Mouse (Mus musculus) lung, adult 2 months (tissue): ENCODE results near the gene Trim80. TPM values are rescaled to one million over a fixed set of nuclear protein-coding genes. Genes with fewer than 3 reads are reported as not detected.
A peak's percentile ranks its signal among the peaks of the same experiment; 100 is the strongest.
"Not testable (repeated sequence)": the region's sequence is repeated elsewhere in the genome, so short reads cannot be mapped to it uniquely, and the experiment has no call there.

Experiments used
- DNase-seq: peaks from one replicate; pipeline ENCODE4 v3.0.0; 2022
- H3K4me1 ChIP-seq: fragments of 200-500 bp; 2 replicates; pipeline ENCODE4 v1.6.1; 2011; ENCODE audit warnings: low read length; ENCODE audit not compliant: control insufficient read depth, insufficient read depth
- H3K4me3 ChIP-seq: fragments of 200-500 bp; replicated peaks from 2 replicates; pipeline ENCODE3; 2011; ENCODE audit warnings: low read depth, mild to moderate bottlenecking, control low read depth, low read length; ENCODE audit errors: extremely low read depth
- CTCF ChIP-seq: fragments of 200-500 bp; IDR thresholded peaks from 2 replicates; pipeline ENCODE4 v1.5.1; 2011; ENCODE audit warnings: mild to moderate bottlenecking, low read length, control low read depth; ENCODE audit not compliant: insufficient read depth
- POLR2A ChIP-seq: fragments of 200-500 bp; IDR thresholded peaks from 2 replicates; pipeline ENCODE4 v1.6.1; 2011; ENCODE audit warnings: low read depth, mild to moderate bottlenecking, control low read depth, low read length, borderline replicate concordance; ENCODE audit errors: extremely low read depth
- WGBS: fragments of 180-500 bp; shearing (Covaris S2); methylation state at CpG from one replicate; pipeline ENCODE4 v1.1.7; 2018; 5-methylcytosine and 5-hydroxymethylcytosine counted together
- polyA plus RNA-seq: library from polyadenylated mRNA; depleted of rRNA; stranded (reverse); fragments of >200 nt; gene quantifications from 2 replicates; pipeline ENCODE4 v1.2.3, GENCODE M21; 2012

Trim80 gene
- polyA plus RNA-seq, 1 experiment, result 0.13 TPM

DNA sequence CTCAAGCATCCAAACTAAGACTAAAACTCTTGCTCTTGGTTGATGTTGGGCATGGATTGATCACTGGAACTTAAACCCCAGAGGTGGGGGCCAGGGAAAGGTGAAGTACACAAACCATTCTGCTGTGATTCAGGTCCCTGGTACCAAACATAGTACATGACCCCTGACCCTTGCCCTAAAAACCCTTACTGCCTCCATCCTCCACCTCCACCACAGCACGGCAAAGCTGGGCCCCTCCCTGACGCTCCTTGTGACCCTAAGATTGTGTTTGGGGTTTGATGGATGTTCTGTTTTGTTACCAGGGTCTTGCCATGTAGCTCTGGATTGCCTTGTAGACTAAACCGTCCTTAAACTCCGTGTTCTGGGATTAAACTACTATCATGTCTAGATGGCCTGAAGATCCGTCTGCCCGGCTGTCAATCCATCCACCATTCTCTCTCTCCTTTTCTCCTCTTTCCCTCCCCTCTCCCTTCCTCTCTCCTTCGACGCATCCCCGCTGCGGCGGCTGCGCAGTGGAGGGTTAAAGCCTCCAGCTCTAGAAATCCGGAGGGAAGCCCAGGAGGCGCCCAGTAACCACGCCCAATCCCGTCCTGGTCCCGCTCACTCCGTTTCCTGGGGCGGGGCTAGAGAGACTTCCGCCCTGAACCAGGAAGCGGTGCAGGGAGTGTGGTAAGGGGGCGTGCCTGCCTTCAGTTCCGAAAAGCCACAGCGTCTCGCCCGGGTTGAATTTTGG is 34.8 kb downstream of the Trim80 start, which contains the start of gene Armc7:
Armc7 (plus strand) TSS at position 643 of the 733 bp plus-strand sequence.
- TF ChIP-seq POLR2A, result peak; percentile 59; the same call in 1 of the 2 replicates
- TF ChIP-seq CTCF, result no peak
- H3K4me3 ChIP-seq, result peak within 1 kb of the TSS; percentile 98
- 1% methylated on average over 26 of the region's 26 CpGs for WGBS
- DNase-seq, result peak; percentile 94
- peaks cover 12% of the 10 kb centered on the region for H3K4me1 ChIP-seq

DNA sequence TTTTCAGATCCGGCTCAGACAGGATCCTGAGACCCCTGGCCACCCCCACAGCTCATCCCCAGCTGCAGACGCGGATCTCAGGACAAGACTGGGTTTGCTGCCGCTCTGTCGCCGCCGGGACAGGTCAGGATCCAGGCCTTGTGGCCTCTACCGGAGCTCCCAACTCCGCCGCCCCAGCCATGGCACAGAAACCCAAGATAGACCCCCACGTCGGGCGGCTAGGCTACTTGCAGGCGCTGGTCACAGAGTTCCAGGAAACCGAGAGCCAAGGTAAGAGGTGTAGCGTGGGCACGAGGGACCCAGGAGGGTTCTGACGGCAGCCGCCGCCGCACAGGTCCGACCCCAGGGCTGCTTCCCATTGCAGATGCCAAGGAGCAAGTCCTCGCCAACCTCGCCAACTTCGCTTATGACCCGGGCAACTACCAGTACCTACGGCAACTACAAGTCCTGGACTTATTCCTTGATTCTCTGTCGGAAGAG is 35.5 kb downstream of the Trim80 start:
- no peak for DNase-seq
- WGBS, result 2% methylated on average over 28 of the region's 28 CpGs
- Histone ChIP-seq H3K4me3 (peak overlapping the region; percentile 98), H3K4me1 (peaks cover 12% of the 10 kb centered on the region)
- TF ChIP-seq POLR2A (no peak), CTCF (no peak)

DNA sequence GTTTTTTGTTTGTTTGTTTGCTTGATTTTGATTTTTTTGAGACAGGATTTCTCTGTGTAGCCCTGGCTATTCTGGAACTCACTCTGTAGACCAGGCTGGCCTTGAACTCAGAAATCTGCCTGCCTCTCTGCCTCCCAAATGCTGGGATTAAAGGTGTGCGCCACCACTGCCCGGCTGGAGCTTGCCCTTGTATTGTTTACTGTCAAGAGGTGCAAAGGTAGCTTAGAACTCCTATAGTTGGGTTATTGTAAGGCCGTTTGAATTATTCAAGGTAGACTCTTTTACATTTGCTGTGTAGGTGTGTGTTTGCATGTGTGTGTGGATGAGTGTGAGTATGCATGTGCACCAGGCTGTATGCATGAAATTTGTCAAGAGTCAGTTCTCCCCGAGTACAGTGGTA is 36.3 kb downstream of the Trim80 start:
- H3K4me3 ChIP-seq, DNase-seq: not testable (repeated sequence)
- WGBS, result 74% methylated on average over 4 of the region's 4 CpGs
- H3K4me1 ChIP-seq, result peaks cover 12% of the 10 kb centered on the region

DNA sequence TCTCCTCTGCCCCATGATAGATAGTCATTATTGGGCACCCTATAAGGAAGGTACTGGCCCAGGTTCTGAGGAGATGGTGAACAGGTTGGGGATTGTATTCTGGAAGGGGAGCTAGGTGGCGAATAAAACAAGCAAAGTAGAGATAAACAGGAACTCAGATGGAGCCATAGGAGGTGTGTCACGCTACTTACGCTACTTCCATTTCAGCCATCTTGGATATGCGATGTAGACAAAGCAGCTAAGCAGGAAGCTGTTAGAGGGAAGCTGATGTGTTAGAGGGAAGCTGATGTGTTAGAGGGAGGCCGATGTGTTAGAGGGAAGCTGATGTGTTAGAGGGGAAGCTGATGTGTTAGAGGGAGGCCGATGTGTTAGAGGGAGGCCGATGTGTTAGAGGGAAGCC is 37.0 kb downstream of the Trim80 start:
- 59% methylated on average over 7 of the region's 7 CpGs for WGBS
- not testable (repeated sequence) for H3K4me3 ChIP-seq, DNase-seq
- peaks cover 12% of the 10 kb centered on the region for H3K4me1 ChIP-seq

DNA sequence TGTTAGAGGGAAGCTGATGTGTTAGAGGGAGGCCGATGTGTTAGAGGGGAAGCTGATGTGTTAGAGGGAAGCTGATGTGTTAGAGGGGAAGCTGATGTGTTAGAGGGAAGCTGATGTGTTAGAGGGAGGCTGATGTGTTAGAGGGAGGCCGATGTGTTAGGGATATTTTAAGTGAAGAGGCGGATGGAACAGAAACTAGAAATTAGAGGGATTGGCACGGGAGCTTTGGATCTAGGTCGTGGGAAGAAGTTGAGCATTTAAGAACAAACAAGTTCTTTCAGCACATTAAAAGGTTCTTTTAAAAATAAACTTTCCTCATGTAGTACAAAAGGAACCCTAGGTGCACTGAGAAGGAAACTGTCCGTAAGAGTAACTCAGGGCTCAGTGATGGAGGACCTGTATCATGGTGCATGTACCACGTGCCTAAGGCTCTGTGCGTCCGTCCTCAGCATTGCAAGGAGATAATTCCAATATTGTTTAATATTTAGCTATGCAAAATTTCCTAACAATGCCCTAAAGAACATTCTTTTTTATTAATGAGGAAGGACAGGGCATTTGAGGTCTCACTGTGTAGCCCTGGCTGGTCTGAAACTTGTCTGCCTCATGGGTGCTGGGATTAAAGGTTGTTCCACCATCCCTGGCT is 38.1 kb downstream of the Trim80 start:
- no peak overlapping the region for H3K4me3 ChIP-seq
- TF ChIP-seq POLR2A (no peak), CTCF (no peak)
- 76% methylated on average over 9 of the region's 9 CpGs for WGBS

DNA sequence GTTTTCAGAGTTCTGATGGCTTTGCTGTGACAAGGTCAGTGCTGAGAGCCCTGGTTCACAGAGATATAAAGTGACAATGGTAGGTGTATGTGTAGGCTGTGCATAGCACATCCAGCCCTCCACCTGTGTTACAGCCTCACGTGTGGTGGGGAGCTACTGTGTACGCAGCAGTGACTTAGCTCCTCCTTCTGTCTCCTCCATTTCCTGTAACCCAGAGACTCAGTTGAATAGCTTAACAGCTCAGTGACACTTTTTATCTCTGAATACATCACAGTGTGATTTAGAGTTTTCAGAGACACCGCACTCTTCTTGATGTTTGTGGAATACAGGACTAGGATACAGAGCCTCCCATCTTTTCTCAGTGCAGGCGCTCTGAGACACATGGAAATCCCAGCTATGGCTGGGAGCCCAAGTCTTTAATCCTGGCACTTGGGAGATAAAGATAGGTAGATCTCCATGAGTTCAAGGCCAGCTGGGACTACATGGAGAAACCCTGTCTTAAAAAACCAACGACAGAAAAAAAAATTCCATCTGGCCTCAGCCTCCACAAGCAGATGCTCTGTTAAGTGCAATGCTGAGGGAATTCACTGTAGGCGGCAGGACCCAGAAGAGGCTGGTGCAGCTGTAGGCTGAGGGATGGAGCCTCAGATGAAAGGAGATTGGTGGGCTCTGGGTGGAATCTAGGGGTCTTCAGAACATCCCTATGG is 41.4 kb downstream of the Trim80 start:
- Histone ChIP-seq H3K4me1 (no peaks in the 10 kb centered on the region; the same call in 1 of the 2 replicates), H3K4me3 (no peak overlapping the region)
- DNase-seq, result no peak
- 71% methylated on average over 6 of the region's 6 CpGs for WGBS
- TF ChIP-seq POLR2A, result no peak
- TF ChIP-seq CTCF, result no peak

More for the DNA sequence above, 38.1 kb downstream of the Trim80 start:
- no peak for DNase-seq
- H3K4me1 ChIP-seq, result peaks cover 9% of the 10 kb centered on the region

DNA sequence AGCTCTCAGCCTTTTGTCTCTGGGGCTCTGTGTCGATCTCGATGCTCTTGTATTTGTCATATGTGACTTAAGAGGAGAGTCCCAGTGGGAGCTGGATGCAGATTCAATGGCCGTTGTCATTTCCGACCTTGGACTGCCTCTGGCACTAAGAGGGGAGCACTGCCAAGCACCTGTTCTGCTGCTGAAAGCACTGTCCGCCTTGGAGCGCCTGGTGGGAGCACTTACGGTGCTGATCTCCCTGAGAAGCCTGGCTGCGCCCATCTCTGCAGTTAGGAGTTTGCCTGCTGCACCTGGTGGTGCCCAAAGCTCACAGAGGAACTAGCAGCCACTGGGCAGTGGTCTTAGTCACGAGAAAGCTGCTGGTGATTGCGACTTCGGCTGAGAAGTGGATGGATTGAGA is 42.9 kb downstream of the Trim80 start:
- TF ChIP-seq POLR2A (no peak), CTCF (no peak)
- Histone ChIP-seq H3K4me1 (no peaks in the 10 kb centered on the region), H3K4me3 (no peak overlapping the region)
- 78% methylated on average over 11 of the region's 11 CpGs for WGBS
- no peak for DNase-seq

DNA sequence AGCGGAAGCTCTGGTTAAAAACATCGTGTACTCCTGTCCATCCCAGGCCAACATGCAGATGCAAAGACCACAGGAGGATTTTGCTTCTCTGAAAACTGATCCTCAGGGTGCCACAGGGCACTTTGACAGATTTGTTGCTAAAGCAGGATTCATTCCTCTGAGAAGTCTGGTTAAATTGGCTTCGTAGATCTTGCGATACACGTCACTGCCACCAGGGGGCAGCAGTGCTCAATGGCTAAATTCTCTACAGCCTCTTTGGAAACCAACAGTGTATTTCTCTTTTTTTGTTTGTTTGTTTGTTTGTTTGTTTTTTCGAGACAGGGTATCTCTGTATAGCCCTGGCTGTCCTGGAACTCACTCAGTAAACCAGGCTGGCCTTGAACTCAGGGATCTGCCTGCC is 43.4 kb downstream of the Trim80 start:
- peak; percentile 82 for TF ChIP-seq CTCF
- TF ChIP-seq POLR2A, result no peak
- Histone ChIP-seq H3K4me1 (no peaks in the 10 kb centered on the region), H3K4me3 (no peak overlapping the region)
- WGBS, result 19% methylated on average over 6 of the region's 6 CpGs
- DNase-seq, result peak; percentile 77

DNA sequence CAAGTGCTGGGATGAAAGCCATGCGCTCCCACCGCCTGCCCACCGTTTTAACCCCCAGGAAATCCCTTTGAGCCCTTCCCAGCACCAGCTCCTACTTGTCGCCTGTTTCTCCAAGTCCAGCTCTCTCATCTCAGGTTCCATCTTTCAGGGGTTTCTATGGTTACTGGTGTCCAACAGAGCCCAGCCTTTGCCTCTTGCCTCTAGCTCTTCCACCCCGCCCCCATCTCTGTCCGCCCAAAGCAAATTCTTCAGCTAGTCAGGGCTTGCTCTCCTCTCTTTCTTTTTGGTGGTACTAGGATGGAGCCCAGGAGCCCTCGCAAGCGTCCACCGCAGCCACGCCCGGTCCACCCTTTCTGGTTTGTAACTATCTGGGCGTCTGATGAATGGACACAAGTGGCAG is 44.8 kb downstream of the Trim80 start:
- Histone ChIP-seq H3K4me3 (no peak overlapping the region), H3K4me1 (no peaks in the 10 kb centered on the region)
- DNase-seq, result no peak
- WGBS, result 83% methylated on average over 12 of the region's 12 CpGs
- TF ChIP-seq CTCF (no peak), POLR2A (no peak)
